Mouse (Mus musculus) kidney, embryonic 14.5 days (tissue): Measurements from ENCODE around the gene Tcp10c. TPM values are rescaled to one million over a fixed set of nuclear protein-coding genes. Genes with fewer than 3 reads are reported as not detected.
"Not testable (repeated sequence)": the region's sequence is repeated elsewhere in the genome, so short reads cannot be mapped to it uniquely, and the experiment has no call there.

Experiments
- ATAC-seq: fragments of 200-750 bp; cut with Nextera tagmentation; 2 replicates; pipeline ENCODE4 v1.8.0; 2017; ENCODE audit warnings: moderate number of reproducible peaks, mild to moderate bottlenecking, moderate TSS enrichment, moderate library complexity; ENCODE audit not compliant: low FRiP score, low TSS enrichment
- H3K27ac ChIP-seq: fragments of 300-500 bp; sonication (generic); 2 replicates; pipeline ENCODE4 v1.5.1; 2014; ENCODE audit warnings: low read depth, mild to moderate bottlenecking, low read length, moderate library complexity, mixed read lengths
- H3K27me3 ChIP-seq: fragments of 300-500 bp; sonication (generic); 2 replicates; pipeline ENCODE4 v1.6.1; 2014; ENCODE audit warnings: mild to moderate bottlenecking, low read length; ENCODE audit not compliant: control insufficient read depth, insufficient read depth
- H3K36me3 ChIP-seq: fragments of 300-500 bp; sonication (generic); 2 replicates; pipeline ENCODE4 v1.6.1; 2014; ENCODE audit warnings: low read length, mixed read lengths; ENCODE audit not compliant: control insufficient read depth, insufficient read depth
- H3K4me1 ChIP-seq: fragments of 300-500 bp; sonication (generic); 2 replicates; pipeline ENCODE4 v1.6.1; 2014; ENCODE audit warnings: low read length, mixed read lengths; ENCODE audit not compliant: control insufficient read depth, insufficient read depth
- H3K4me2 ChIP-seq: fragments of 300-500 bp; sonication (generic); replicated peaks from 2 replicates; pipeline ENCODE4 v1.6.1; 2014; ENCODE audit warnings: low read depth, mild to moderate bottlenecking, low read length
- H3K4me3 ChIP-seq: fragments of 300-500 bp; sonication (generic); 2 replicates; pipeline ENCODE4 v1.5.1; 2014; ENCODE audit warnings: mild to moderate bottlenecking, low read length
- H3K9ac ChIP-seq: fragments of 300-500 bp; sonication (generic); 2 replicates; pipeline ENCODE4 v1.6.1; 2014; ENCODE audit warnings: low read depth, mild to moderate bottlenecking, low read length, moderate library complexity
- H3K9me3 ChIP-seq: fragments of 300-500 bp; sonication (generic); 2 replicates; pipeline ENCODE4 v1.6.1; 2016; ENCODE audit warnings: low read length; ENCODE audit not compliant: control insufficient read depth
- WGBS: fragments of 180-500 bp; shearing (Covaris S2); extraction: QIAGEN DNeasy Blood & Tissue Kit; methylation state at CpG from one replicate; pipeline ENCODE4 v1.1.7; 2014; 5-methylcytosine and 5-hydroxymethylcytosine counted together
- polyA plus RNA-seq: library from polyadenylated mRNA; unstranded; fragments of >200 nt; fragmentation: Nextera tagmentation; extraction: Ambion mirVana; gene quantifications from 2 replicates; pipeline ENCODE4 v1.2.1, GENCODE M21; 2014

Gene Tcp10c
- not detected in 2 replicates for polyA plus RNA-seq

- not testable (repeated sequence) for H3K36me3 ChIP-seq, H3K4me1 ChIP-seq, ATAC-seq, H3K9ac ChIP-seq, H3K4me3 ChIP-seq, H3K27me3 ChIP-seq, H3K27ac ChIP-seq, H3K4me2 ChIP-seq, H3K9me3 ChIP-seq
- WGBS = 89% methylated on average over 4 of the region's 4 CpGs
Observed at GRCm38 (mm10) chr17:13354521-13354920, at the start of gene Tcp10c. TSS of gene Tcp10c (plus strand) at chr17:13354572.

DNA sequence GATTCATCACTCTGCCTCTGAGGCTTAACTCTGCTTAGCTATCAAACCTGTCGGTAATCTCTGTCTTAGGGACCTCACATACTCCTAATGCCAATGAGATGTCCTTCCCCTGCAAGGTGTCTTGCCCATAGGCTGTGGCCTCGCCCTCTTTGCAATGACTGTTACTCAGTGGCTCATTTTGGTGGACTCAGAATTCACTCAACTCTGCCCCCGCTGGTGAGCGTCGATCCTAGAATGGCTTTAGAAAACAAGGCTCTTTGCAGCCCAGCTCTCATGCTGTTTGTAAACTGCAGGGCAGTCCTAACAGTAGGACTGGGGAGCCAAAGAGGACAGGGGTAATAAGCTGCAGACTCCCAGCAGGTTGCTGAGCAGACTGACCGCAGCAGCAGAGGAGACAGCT is 46.5 kb upstream of the Tcp10c start:
- H3K36me3 ChIP-seq, ATAC-seq: not testable (repeated sequence)
- 83% methylated on average over 5 of the region's 6 CpGs for WGBS

GRCm38 (mm10) chr17:13308344-13308743 is 46.0 kb upstream of the Tcp10c start:
- not testable (repeated sequence) for H3K9ac ChIP-seq, H3K27ac ChIP-seq, H3K4me2 ChIP-seq, H3K36me3 ChIP-seq, H3K27me3 ChIP-seq, H3K4me3 ChIP-seq, H3K4me1 ChIP-seq
- peak; percentile 62; the same call in 1 of the 2 replicates for ATAC-seq
- H3K9me3 ChIP-seq = peaks cover 17% of the 10 kb centered on the region
- 84% methylated on average over 5 of the region's 5 CpGs for WGBS

More for the DNA sequence above, 46.5 kb upstream of the Tcp10c start:
- not testable (repeated sequence) for H3K9ac ChIP-seq, H3K27ac ChIP-seq, H3K4me1 ChIP-seq, H3K27me3 ChIP-seq, H3K4me3 ChIP-seq, H3K4me2 ChIP-seq
- peaks cover 16% of the 10 kb centered on the region for H3K9me3 ChIP-seq

DNA sequence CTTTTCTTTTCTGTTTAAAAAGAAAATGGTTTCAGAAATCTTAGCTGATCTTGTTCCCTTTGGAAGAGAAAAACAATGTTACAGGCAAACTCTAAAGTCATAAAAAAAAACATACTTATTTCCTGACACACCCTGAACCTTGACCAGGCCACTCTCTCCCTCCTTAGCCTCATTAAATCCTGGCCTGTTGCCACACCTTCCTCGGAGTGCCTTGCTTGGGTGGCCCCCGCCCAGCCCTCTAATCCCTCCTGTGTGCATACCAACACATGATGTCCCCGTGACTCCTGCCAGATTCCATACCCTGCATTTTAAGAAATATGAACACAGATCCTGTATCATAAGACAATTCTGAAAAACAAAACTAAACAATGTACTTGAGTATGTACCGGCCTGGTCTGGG is 45.6 kb upstream of the Tcp10c start:
- H3K4me2 ChIP-seq, H3K4me3 ChIP-seq, H3K27me3 ChIP-seq, H3K36me3 ChIP-seq, H3K4me1 ChIP-seq, H3K9ac ChIP-seq, H3K27ac ChIP-seq: not testable (repeated sequence)
- ATAC-seq = peak; percentile 28; the same call in 1 of the 2 replicates
- 89% methylated on average over 4 of the region's 4 CpGs for WGBS
- H3K9me3 ChIP-seq = peaks cover 19% of the 10 kb centered on the region

- not testable (repeated sequence) for H3K27me3 ChIP-seq, H3K36me3 ChIP-seq, H3K4me1 ChIP-seq, H3K4me3 ChIP-seq, H3K27ac ChIP-seq, H3K9ac ChIP-seq, H3K4me2 ChIP-seq
- 91% methylated on average over 10 of the region's 10 CpGs for WGBS
- peaks cover 19% of the 10 kb centered on the region for H3K9me3 ChIP-seq
- peak; percentile 50 for ATAC-seq
Observed at GRCm38 (mm10) chr17:13309182-13309631, 45.2 kb upstream of the Tcp10c start.

GRCm38 (mm10) chr17:13329967-13330366 is 24.4 kb upstream of the Tcp10c start:
- H3K9me3 ChIP-seq = peaks cover 11% of the 10 kb centered on the region; the same call in 1 of the 2 replicates
- H3K4me1 ChIP-seq, ATAC-seq, H3K36me3 ChIP-seq, H3K4me2 ChIP-seq, H3K9ac ChIP-seq, H3K27ac ChIP-seq, H3K27me3 ChIP-seq, H3K4me3 ChIP-seq: not testable (repeated sequence)
- WGBS = 83% methylated on average over 4 of the region's 4 CpGs

- H3K36me3 ChIP-seq, H3K27me3 ChIP-seq, H3K4me3 ChIP-seq, H3K9ac ChIP-seq, H3K4me2 ChIP-seq, ATAC-seq, H3K4me1 ChIP-seq, H3K27ac ChIP-seq: not testable (repeated sequence)
- WGBS = 81% methylated on average over 3 of the region's 4 CpGs
- peaks cover 11% of the 10 kb centered on the region; the same call in 1 of the 2 replicates for H3K9me3 ChIP-seq
Observed at GRCm38 (mm10) chr17:13331179-13331578, 23.2 kb upstream of the Tcp10c start.

DNA sequence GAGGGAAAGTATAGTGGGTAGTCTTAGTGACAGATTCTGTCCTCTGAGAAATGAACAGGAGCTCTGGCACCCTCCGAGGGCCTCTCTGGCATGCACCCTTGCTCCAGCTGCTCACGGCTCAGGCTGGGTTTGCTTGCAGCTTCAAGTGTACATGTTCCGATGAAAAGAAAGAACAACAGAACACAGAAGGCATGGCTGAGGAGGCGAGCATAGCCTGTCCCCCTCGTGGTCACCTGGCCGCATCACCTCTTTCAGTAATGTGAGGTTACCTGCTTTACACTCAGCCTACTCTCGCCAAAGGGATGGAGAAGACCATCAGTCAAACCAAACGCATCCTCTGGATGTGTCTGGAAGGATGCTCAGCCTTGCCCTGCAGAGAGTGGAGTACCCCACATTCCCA is 21.9 kb upstream of the Tcp10c start:
- not testable (repeated sequence) for H3K4me2 ChIP-seq, H3K4me1 ChIP-seq, H3K27me3 ChIP-seq, ATAC-seq, H3K9ac ChIP-seq, H3K36me3 ChIP-seq, H3K27ac ChIP-seq, H3K4me3 ChIP-seq
- 87% methylated on average over 8 of the region's 8 CpGs for WGBS
- peaks cover 16% of the 10 kb centered on the region; the same call in 1 of the 2 replicates for H3K9me3 ChIP-seq

- H3K27ac ChIP-seq, H3K9ac ChIP-seq, H3K4me1 ChIP-seq, H3K36me3 ChIP-seq, H3K4me2 ChIP-seq, H3K4me3 ChIP-seq, H3K9me3 ChIP-seq, H3K27me3 ChIP-seq: not testable (repeated sequence)
- WGBS = 73% methylated on average over 9 of the region's 9 CpGs
- peak; percentile 78 for ATAC-seq
Observed at GRCm38 (mm10) chr17:13336979-13337749, 17.2 kb upstream of the Tcp10c start.
